Mouse (Mus musculus) right cerebral cortex, postnatal 36 days (tissue): ENCODE measurements around the gene Dnajc13.

Source experiments
- DNase-seq, 2 experiments: peaks; one replicate each; pipeline ENCODE4 v3.0.0; 2022; ENCODE audit warnings: low spot score in 2 of 2, mixed read lengths in 1 of 2

The Dnajc13 gene

DNA sequence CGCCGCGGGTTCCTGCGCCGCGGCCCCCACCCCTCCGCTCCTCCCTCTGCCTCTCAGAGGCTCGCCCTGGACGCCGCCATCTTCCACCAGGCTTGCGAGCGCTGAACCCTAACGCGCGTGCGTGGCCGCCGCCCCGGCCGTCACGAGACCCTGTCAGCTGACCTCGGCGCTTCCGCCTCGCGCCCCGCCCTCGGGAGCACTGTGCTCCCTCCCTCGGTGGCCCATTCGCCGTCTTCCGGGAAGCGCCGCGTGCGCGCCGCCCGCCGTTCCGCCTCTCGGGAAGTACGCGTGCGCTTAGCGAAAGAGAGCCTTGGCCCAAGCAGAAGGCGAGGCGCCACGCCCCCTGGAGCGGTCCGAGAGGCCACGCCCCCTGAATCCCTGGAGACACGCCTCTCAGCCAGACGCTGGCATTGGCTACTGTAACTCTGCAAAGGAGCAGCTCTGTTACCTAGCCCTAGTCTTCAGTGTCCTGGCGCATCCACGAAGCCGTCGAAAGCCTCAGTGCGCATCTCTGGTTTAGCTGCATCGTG lies at the start of gene Dnajc13:
Gene Dnajc13 (minus strand): TSS at position 108 of the 530 bp plus-strand sequence.
- DNase-seq, result peak; percentile 97

DNA sequence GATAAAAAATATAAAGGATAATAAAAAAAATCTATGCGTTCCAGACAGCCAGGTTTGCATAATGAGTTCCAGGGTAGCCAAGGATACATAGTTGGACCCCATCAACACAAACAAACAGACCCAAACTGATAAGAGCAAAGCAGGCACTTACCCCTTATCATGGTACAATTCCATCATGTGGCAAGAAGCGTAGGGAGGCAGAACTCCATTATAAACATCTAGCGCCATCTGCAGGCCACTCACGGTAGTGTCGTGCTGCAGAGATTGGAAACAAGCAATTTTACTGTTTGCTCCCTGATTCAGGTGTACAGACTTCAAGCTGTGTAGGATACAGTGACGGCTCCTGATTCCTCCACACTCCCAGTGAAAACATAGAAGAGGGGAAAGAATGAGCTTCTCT lies 44.0 kb upstream of the Dnajc13 start:
- peak; percentile 44 to 67 for DNase-seq

DNA sequence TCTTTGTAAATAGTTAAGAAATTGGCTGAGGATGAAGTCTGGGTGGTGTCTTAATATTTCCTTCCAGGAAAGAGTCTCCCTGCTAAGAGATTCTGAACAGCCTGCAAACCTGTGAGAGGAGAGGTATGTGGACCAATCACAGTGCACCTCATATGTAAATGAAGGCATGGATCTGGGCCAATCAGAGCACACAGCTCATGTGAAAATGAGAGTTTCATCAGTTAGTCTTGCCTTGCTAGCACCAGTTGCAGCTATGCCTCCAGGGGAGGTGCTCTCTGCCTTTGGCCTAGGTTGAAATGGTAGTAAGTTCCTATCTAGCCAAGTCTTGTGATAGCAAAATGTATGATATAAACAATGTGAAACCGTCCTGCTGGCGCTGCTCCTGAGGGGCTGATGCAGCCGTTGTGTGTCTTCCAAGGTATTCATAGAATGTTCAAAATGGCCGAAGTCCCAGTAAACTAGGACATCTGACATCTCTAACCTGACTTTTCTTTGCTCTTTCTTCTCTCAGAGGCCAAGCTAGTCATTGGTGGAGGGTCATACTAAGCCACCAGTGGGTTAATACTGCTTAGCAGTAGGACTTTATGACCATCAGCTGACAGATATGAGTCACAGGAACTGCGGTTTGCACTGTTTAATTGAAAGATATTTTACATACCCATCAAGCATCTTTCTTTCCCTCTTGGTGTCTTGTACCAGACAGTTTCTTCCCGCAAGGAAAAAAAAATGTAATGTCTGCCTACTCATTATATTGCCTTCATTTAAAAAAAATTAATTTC lies 42.8 kb upstream of the Dnajc13 start:
- no peak for DNase-seq

DNA sequence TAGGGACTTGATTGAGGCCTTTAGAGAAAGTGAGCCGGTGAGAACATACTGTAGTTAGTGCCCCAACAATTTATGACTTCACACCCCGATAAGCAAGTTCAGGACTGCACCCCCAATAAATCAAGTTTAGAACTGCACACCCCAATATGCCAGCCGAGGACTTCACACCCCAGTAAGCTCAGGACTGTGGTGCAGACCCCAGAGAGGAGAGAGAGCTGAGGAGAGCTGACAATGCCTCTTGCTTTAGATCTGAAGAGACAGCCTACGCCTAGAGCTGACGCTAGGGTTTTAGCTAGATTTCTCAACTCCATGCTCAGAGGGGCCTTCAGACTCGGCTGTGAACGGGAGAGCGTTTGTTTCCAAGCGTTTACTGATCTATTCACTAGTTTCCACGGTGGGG lies 42.1 kb upstream of the Dnajc13 start:
- no peak for DNase-seq

DNA sequence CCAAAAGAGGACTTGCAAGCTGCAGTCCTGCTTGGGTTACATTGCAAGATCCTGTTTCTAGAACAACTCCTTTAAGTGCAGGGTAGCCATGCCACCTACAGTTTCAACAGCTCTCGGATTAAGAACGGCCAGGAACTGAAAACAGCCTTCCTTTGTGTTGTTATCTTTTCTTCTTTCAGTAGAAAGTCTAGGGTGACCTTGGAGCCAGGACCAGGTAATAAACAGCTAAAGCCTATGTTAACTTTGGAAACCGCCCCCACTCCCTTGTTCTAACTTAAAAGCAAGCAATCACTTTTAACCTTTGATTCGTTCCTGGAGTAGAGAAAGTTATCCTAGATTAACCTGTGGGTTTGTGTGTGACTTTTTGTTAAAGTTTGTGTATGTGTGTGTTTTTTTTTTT lies 41.6 kb upstream of the Dnajc13 start:
- DNase-seq, result no peak

DNA sequence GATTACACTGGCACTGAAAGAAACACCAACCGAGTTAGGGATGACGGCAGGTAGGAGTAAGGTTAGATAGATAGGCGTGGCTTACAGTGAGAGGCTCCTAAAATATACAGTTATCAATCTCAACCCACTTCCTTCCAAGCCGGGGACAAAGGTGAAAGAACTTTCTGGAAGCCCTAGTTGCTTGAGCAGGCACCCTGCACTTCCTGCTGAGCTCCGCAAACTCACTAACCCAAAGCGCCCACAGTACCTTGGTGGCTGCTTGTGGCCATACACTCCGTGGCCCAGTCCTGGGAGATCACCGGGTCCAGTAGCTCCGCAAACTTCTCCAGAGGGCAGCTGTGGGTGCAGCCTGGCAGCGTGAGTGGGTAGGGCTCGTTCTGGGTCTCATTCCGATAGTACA lies 37.8 kb upstream of the Dnajc13 start:
- DNase-seq, result no peak

DNA sequence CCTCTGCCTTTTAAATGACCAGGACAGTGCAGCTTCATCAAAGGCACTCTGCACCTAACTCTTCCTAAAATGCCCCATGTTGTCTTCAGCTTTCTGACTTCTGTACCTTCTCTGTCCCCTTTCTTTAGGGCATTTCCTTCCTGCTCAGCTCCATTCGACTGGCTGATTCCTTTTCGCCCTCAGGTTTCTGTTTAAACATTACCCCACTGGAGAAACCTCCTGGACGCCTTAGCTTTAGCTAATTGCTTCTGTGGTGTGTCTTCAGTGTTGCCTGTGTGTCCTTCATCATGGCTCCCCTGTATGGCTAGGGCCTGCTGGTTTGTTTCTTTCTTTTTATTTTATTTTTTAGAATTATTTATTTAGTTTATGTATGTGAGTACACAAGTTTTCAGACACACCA lies 34.3 kb upstream of the Dnajc13 start:
- DNase-seq, result no peak

DNA sequence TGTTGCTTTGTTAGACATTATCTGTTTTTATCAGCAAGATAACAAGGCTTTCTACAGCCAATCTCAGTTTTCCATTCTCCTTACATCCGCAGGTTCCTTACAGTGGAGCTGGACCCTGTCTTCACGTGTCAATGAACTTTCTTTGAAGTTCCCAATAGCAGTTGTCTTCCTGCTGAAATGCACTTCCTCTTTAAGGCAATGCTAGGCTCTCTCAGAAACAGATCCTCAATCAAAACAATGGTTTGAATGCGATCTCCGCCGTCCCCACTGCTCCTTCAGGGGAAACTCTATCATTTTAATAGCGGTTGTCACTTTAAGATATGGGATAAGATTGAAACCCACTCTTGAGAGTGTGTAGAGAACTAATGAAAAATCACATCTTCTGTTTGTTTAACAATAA lies 22.2 kb upstream of the Dnajc13 start:
- DNase-seq, result no peak

DNA sequence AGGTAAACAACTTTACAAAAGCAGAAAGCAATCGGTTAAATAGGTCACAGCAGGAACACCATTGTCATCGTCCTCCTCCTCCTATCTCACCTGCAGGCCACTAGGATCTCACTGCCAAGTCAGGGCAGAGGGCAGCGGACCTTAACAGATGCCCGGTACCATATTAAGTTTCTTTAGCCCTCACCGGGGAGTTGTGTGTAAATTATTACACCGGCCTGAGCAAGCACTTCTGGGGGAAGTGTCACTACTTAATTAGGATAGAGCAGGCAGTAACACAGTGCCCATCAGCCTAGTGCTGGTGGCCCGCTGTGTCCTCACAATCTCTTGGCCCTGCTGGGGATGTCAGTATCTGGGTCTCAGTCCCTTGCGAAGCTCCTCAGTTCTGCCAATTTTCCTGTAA lies 19.8 kb upstream of the Dnajc13 start:
- DNase-seq, result no peak

DNA sequence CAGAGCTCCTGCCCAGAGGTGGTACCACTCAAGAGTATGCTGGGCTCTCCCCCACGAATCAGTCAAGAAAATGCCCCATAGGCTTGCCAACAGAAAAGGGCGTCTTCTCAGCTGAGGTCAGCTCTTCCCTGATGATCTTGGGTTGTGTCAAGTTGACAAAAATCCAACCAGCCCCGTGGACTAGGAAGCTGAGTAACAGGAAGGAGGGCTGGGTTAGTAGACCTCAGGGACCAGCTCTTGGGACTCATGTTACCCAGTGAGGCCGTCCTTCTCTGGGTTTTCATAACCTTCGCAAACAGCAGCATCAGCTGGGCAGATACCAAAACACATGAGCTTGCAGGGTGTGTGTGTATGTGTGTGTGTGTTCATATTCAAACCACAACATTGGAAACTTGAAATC lies 19.0 kb upstream of the Dnajc13 start:
- DNase-seq, result no peak

DNA sequence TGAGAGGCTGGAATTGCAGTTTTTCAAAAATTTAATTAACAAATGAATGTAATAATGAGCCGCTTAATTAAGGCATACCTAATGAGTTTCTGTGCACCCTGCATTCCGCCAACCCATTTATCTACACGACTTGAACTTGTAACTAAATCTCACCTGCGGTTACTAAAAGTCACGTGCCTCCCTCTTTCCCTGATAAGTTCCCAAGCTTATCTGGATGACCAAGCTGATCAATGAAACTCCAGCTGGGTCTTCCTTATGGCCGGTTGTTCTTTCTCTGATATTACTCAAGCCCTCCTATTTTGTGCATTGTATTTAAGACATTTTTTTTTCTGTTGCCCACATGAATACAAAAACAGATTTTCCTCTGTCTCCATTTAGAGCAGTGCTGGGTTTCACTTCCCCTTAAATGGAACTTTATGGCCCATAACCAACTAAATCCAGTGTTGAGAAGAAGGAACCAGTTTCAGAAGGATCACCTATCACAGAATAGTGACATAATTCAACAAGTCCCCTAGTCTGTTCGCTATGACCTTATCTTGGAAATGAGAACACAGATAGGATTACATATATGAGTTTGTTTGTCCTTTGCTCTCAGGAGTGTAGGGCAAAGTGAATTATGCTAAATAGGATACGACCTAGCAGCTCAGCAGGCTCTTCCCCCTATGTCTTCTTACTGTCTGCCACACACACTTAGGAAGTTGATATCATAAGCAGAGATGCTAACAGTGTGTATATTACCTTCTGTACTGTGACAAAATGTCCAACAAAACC lies 18.2 kb upstream of the Dnajc13 start:
- DNase-seq, result no peak

DNA sequence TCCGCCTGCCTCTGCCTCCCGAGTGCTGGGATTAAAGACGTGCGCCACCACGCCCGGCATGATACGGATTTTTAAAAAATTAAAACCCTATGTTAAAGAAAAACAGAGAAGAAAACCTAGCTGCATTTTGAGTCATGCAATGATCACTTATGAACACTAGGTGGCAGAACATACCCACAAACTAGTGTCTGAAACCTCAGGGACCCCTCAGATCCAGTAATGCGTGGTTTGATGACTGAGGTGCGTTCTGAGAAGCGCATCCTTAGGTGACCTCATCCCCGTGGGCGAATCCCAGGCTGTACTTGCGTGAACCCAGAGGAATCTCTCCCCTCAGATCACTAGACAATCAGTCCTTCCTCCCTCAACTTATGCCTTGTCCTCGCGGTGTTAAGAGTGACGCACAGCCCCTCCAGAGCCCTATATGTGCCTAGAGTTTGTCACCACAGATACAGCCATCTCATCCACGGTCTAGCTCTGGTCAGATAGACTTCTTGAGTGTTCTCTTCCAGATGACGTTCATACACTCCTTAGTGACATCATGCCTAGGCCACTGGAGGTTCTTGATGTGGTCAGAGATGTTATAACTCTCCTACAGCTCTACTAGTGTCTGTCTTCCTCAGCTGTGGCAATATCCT lies 14.9 kb upstream of the Dnajc13 start:
- DNase-seq, result peak in 1 of 2 experiments; percentile 12

DNA sequence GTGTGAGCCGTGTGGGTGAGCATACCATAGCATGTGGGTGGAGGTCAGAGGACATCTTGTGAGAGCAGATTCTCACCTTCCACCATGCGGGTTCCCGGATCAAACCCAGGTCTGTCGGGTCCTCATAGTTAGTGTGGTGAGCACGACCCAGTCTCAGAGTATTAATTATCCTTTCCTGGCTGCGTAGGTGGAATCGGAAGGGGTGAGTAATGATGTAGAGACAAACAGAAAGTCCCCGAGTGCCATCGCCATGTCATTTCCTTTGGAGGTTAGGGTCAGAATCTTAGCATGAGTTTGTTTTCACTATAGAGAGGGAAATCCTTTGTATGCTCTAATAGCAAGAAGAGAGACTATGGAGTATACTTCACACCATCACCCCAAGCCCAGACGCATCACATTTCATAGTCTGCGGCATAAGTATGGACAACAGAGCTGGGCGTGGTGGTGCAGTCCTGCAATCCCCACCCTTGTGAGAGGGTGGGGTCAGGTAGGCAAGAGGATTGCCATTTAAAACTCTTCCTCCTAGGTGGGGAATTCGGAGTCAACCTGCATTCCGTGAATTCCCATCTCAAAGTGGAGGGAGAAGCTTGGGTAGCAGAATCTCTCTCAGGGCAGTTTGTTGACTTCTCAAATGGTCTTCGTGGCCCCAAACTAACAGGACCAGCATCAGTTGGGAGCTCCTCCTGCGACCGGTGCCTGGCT lies 12.5 kb upstream of the Dnajc13 start:
- DNase-seq, result no peak

DNA sequence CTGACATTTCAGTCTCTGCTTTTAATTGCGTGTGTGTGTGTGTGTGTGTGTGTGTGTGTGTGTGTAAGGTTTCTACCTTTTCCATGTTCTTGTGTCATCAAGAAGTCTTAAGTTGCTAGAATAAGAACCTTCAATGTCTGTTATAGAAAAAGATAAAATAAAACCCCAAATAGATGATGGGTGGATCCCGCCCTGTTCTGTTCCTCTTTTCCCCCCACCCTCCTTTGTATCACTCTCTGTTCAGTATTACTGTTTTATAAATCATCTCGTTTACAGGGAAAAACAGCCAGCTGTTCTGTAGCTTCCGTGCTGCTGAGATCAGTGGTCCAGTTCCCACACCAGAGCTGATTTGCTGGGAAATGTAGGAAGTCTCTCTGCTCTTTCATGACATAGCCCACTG lies 9.3 kb upstream of the Dnajc13 start:
- DNase-seq, result no peak

DNA sequence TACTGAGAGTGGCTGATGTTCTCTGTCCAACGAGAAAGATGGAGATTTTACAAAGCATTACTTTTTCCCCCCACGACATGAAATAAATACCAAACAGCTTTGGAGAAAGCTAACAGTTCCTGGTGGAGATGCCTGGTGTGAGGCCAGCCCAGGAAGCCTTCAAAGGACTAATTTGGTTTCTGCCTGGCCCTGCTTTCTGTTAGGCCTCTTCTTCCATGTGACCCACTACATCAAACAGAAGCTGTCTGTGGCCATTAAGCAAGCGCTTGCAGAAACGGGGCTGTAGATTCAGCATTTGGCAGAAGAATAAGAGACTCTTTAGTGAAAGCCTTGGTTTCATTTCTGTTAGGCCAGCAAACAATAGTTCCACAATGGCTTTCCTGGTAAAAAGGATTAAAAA lies 8.9 kb upstream of the Dnajc13 start:
- no peak for DNase-seq

DNA sequence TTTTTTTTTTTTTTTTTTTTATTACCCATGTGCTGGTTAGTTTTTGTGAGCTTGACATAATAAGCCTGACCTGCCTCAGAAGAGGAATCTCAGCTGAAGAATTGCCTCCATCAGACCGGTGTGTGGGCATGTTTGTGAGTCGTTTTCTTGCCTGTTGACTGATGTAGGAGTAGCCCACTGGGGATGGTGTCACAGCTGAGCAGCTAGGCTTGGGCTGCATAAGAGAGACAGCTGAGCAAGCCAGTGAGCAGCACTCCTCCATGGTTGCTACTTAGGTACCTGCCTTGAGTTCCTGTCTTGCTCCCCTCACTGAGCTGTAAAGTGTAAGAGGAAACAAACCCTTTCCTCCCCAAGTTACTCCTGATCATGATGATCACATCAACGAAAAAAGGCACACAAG lies 7.2 kb upstream of the Dnajc13 start:
- peak in 1 of 2 experiments; percentile 17 for DNase-seq

DNA sequence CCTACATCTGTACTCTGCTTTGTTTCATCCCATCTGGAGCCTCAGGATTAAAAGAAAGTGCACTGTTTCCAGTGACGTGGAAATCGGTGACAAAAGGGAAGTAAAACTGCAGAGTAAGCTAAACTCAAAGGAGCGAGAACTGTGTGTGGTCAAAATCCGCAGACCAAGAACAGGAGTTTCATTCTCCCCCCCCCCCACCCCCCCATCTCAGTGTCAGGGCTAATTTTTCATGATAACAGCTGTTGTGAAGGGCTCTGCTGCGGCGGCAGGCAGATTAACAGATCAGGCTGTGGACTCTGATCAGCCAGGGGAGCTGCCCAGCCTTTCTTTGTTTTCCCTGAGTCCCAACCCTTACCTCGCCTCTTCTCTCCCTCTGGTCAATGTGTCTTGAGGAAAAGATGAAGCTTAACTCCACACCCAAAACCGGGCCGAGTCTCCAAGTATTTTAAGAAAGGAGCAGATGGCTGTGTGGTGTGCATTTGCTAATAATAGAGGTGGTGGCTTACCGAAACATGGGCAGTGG lies 6.7 kb upstream of the Dnajc13 start:
- peak; percentile 20 to 58 for DNase-seq

DNA sequence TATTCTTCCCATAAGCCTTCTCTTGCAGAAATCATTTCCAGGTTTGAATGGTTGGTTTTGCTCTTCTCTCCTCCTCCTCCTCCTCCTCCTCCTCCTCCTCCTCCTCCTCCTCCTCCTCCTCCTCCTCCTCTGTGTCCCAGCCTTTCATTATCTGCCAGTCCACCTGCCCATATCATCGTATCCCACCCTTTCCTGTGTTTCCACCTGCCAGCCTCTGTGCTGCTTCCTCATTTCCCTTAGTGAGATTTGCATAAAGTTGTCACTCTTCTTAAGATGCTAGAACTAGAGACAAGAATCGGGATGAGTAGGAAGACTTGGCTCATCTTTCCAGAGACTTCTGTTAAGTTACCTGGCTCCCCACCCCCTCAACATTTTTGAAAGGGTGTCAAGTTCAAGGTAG lies 1.8 kb upstream of the Dnajc13 start:
- no peak for DNase-seq

DNA sequence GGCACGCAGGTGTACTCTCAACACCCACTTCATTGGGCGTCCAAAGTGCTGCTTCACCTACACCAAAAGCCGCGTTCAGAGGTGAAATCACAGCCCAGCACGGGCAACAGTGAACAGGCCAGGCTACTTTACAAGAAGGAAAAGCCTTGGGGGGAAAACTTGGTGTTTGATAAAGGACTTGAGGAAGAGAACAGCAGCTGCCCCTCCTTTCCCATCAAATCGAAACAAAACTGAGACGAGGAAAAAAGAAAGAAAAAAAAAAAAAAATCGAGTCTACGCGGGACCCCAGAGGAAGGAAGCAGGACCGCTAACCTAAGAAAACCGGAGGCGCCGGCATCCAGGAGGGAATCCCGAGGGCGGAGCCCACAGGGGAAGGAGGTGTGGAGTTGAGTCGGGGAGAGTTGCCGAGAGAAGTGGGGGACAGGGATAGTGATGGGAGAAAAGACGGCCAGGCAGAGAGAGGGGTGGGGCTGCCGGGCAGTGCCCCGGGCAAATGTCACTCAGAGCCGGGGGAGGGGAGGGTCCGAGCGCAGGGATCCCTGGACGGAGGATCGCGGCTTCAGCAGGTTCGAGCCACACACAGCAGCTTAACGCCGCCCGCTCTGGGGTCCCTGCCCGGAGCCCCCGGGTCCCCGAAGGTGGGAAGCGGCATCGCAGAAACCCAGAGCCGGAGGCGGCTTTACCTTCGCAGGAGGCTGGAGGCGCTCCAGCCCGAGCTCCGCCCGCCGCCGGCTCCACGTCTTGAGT lies 541 bp downstream of the Dnajc13 start:
- no peak for DNase-seq

DNA sequence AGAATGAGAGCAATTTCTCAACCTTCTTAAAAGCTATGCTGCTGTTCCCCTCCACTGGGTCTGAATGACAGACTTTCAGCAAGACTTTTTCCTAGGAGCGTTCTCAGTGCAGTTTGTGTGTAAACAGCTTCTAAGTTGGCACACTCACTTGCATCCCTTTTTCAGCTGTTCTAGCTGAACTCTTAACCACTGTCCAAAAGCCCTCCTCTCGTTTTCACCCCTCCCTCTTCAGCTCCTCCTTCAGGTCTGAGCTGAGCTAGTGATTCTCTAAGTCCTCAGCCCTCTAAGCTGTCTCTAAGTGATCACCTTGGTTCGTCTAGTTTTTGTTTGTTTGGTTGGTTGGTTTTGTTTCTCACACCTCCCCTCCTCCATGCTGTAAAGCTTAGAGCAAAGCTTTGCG lies 2.4 kb downstream of the Dnajc13 start:
- no peak for DNase-seq

DNA sequence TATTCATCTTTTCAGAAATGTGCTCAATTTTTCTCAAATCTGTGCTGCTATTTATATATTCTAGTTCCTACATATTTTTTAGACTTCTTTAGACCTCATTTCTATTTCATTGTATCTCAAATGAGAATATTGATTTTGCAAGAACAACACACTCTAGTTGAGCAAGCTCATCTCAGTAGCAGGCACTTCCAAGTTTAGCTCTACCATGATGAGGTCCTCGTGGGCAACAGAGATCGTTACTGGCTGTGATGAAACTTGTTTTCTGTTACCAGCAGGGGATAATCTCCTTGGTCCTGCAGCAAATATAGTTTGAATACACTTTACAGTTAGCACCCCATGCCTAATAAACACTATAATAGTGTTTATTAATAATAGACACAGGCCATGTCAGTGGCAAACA lies 6.6 kb downstream of the Dnajc13 start:
- DNase-seq, result no peak
